Mouse (Mus musculus): ENCODE measurements around the gene Nup107.
A peak's percentile ranks its signal among the peaks of the same experiment; 100 is the strongest.

The Nup107 gene

GRCm38 (mm10) chr10:117752851-117753647 lies 39.5 kb downstream of the Nup107 start:
- DNase-seq (ENCODE audit: inconsistent ontology term) = no peak

- DNase-seq (ENCODE audit: inconsistent ontology term) = no peak
Measured at GRCm38 (mm10) chr10:117752304-117752821, 40.1 kb downstream of the Nup107 start.

GRCm38 (mm10) chr10:117751744-117752143 lies 40.8 kb downstream of the Nup107 start:
- no peak for DNase-seq (ENCODE audit: inconsistent ontology term)

GRCm38 (mm10) chr10:117751282-117751610 lies 41.3 kb downstream of the Nup107 start:
- DNase-seq (ENCODE audit: inconsistent ontology term) = no peak

- no peak for DNase-seq (ENCODE audit: inconsistent ontology term)
Measured at GRCm38 (mm10) chr10:117750529-117751281, 41.8 kb downstream of the Nup107 start.

- DNase-seq (ENCODE audit: inconsistent ontology term) = no peak
Measured at GRCm38 (mm10) chr10:117749787-117750343, 42.6 kb downstream of the Nup107 start.

GRCm38 (mm10) chr10:117749050-117749686 lies 43.3 kb downstream of the Nup107 start:
- DNase-seq (ENCODE audit: inconsistent ontology term) = no peak

- no peak for DNase-seq (ENCODE audit: inconsistent ontology term)
Measured at GRCm38 (mm10) chr10:117748276-117749049, 44.0 kb downstream of the Nup107 start.

- no peak for DNase-seq (ENCODE audit: inconsistent ontology term)
Measured at GRCm38 (mm10) chr10:117747711-117748110, 44.8 kb downstream of the Nup107 start.

GRCm38 (mm10) chr10:117746297-117746883 lies 46.1 kb downstream of the Nup107 start, which contains the start of gene Slc35e3:
Gene Slc35e3, minus strand, starts transcription at chr10:117746365.
- peak; percentile 97 for DNase-seq (ENCODE audit: inconsistent ontology term)

- peak; percentile 13 for DNase-seq (ENCODE audit: inconsistent ontology term)
Measured at GRCm38 (mm10) chr10:117745570-117746296, 46.8 kb downstream of the Nup107 start.

- DNase-seq (ENCODE audit: inconsistent ontology term) = no peak
Measured at GRCm38 (mm10) chr10:117743917-117744316, 48.6 kb downstream of the Nup107 start.

GRCm38 (mm10) chr10:117743182-117743581 lies 49.3 kb downstream of the Nup107 start:
- no peak for DNase-seq (ENCODE audit: inconsistent ontology term)

- no peak for DNase-seq (ENCODE audit: inconsistent ontology term)
Measured at GRCm38 (mm10) chr10:117742618-117743017, 49.9 kb downstream of the Nup107 start.

GRCm38 (mm10) chr10:117741698-117742475 lies 50.6 kb downstream of the Nup107 start:
- no peak for DNase-seq (ENCODE audit: inconsistent ontology term)

GRCm38 (mm10) chr10:117740921-117741320 lies 51.6 kb downstream of the Nup107 start:
- DNase-seq (ENCODE audit: inconsistent ontology term) = no peak

GRCm38 (mm10) chr10:117740171-117740570 lies 52.3 kb downstream of the Nup107 start:
- DNase-seq (ENCODE audit: inconsistent ontology term) = no peak

GRCm38 (mm10) chr10:117739648-117739948 lies 52.9 kb downstream of the Nup107 start:
- DNase-seq (ENCODE audit: inconsistent ontology term) = no peak

- no peak for DNase-seq (ENCODE audit: inconsistent ontology term)
Measured at GRCm38 (mm10) chr10:117738928-117739647, 53.4 kb downstream of the Nup107 start.
